Mouse (Mus musculus) midbrain, embryonic 12.5 days (tissue): ENCODE data around the gene Hmgb4. TPM values are rescaled to one million over a fixed set of nuclear protein-coding genes. Genes with fewer than 3 reads are reported as not detected.

Experiments used
- ATAC-seq: fragments of 200-750 bp; cut with Nextera tagmentation; 2 replicates; pipeline ENCODE4 v1.8.0; 2017; ENCODE audit warnings: low read depth, moderate TSS enrichment, moderate library complexity; ENCODE audit not compliant: low FRiP score
- H3K27ac ChIP-seq: fragments of 300-500 bp; sonication (generic); replicated peaks from 2 replicates; pipeline ENCODE4 v1.5.1; 2016; ENCODE audit warnings: mild to moderate bottlenecking
- H3K27me3 ChIP-seq: fragments of 300-500 bp; sonication (generic); 2 replicates; pipeline ENCODE4 v1.6.1; 2016; ENCODE audit warnings: mild to moderate bottlenecking
- H3K36me3 ChIP-seq: fragments of 300-500 bp; sonication (generic); 2 replicates; pipeline ENCODE4 v1.6.1; 2016
- H3K4me1 ChIP-seq: fragments of 300-500 bp; sonication (generic); 2 replicates; pipeline ENCODE4 v1.6.1; 2016
- H3K4me2 ChIP-seq: fragments of 300-500 bp; sonication (generic); replicated peaks from 2 replicates; pipeline ENCODE4 v1.6.1; 2016; ENCODE audit warnings: mild to moderate bottlenecking, moderate library complexity
- H3K4me3 ChIP-seq: fragments of 300-500 bp; sonication (generic); 2 replicates; pipeline ENCODE4 v1.5.1; 2016; ENCODE audit warnings: mild to moderate bottlenecking
- H3K9ac ChIP-seq: fragments of 300-500 bp; sonication (generic); replicated peaks from 2 replicates; pipeline ENCODE4 v1.6.1; 2016; ENCODE audit warnings: mild to moderate bottlenecking, moderate library complexity
- H3K9me3 ChIP-seq: fragments of 300-500 bp; sonication (generic); 2 replicates; pipeline ENCODE4 v1.6.1; 2016; ENCODE audit warnings: mild to moderate bottlenecking
- WGBS: fragments of 180-500 bp; shearing (Covaris S2); methylation state at CpG from one replicate; pipeline ENCODE4 v1.1.7; 2016; 5-methylcytosine and 5-hydroxymethylcytosine counted together
- polyA plus RNA-seq: library from polyadenylated mRNA; unstranded; fragments of >200 nt; fragmentation: Nextera tagmentation; extraction: Ambion mirVana; gene quantifications from 2 replicates; pipeline ENCODE4 v1.2.1, GENCODE M21; 2016

The Hmgb4 gene
- polyA plus RNA-seq, 1 experiment from 2014 or later: not detected

DNA sequence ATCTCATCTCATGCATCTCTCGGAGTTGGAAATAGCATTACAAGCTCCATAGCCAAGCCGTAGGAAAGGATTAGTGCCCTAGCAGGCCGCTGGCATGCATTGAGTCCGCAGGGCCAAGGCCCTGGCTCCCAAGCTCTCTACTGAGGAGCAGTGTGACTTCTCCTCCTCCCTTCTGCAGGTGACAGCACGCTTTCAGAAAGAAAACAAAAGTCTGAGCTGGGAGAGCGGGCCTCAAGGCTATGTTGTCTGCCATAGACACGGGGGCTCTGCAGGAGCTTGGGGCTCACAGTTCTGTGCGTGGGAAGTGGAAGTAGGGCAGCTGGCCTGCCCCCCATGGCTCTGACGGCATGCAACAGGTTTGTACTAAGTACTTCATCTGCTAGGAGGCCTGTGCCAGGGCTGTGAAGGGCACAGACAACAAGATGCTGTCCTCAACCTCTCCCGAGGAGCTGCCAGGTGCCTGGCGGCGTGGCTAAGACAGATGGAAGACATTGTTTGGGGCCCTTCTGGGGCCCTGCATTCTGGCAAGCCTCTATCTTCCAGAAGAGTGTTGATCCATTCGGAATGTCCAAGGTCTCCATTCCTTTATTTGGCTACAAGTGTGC, 42.7 kb downstream of the Hmgb4 start:
- Histone ChIP-seq H3K4me3 (no peak overlapping the region), H3K9me3 (no peaks in the 10 kb centered on the region), H3K27ac (no peak overlapping the region), H3K4me1 (no peaks in the 10 kb centered on the region), H3K36me3 (no peaks in the 10 kb centered on the region), H3K4me2 (no peak overlapping the region), H3K27me3 (peaks cover 3% of the 10 kb centered on the region; the same call in 1 of the 2 replicates), H3K9ac (no peak overlapping the region)
- no peak for ATAC-seq
- 75% methylated on average over 13 of the region's 13 CpGs for WGBS
